Mouse (Mus musculus) central nervous system, embryonic 14 days (tissue): Measurements from ENCODE around the gene Phf2. TPM values are rescaled to one million over a fixed set of nuclear protein-coding genes. Genes with fewer than 3 reads are reported as not detected.

Experiments
- polyA plus RNA-seq: library from polyadenylated mRNA; depleted of rRNA; stranded (reverse); fragments of >200 nt; gene quantifications from 2 replicates; pipeline ENCODE4 v1.2.3, GENCODE M21; 2012; rRNA removed

Phf2 gene
- polyA plus RNA-seq, result 32.6 and 35.8 TPM in 2 replicates

DNA sequence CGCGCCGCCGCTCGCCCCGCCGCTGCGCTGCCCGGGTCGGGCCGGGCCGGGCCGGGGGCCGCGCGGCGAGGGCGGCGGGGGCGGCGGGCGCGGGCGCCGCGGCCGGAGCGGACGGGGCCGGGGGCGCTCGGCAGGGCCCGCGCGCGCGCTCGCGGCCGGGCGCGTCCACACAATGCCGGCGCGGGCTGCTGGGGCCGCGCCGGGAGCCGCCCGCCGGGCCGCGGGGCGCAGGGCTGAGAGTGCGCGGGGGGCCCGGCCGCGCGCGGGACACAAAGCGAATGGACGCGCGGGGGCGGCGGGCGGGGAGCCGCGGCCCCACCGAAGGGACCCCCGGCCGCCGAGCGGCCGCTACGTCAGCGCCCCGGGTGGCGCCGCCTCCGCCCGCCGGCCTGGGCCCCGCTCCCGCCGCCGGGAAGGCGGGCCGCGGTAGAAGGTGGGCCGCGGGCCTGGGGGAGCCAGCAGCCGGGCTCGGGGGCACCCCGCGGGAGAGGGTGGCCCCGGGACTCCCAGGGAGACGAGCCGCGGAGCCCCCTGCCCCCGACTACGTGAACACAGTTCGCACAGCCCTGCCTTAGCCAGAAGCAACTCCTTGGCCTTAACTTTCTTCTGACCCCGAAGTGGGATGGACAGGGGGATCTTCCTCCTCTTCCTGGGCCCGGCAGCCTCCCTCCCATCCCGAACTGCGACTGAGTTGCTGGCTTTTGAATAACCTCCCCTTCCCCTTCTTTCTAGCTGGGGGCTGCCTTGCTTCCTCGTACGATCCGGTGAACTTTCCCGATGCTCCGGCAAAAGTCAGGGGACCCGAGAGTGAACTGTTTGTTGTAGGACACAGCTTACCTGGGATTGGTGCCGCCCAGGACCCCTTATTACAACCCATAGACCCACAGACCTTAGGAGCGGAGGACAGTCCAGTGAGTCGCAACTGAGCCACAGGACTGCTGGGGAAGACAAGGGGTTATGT is at the start of gene Phf2:
Gene Phf2 (minus strand): TSS at position 349 of the 961 bp plus-strand sequence.

Other genes with a start within 250 kb of the Phf2 start
- gene Ptpdc1, start 245.5 kb downstream of the Phf2 start, polyA plus RNA-seq, result 14.2 and 16.6 TPM in 2 replicates
- 0.16 and 16.6 TPM in 2 replicates for gene Barx1, start 208.1 kb downstream of the Phf2 start, polyA plus RNA-seq
- 59.5 and 65.3 TPM in 2 replicates for gene Fam120a, start 96.9 kb upstream of the Phf2 start, polyA plus RNA-seq